Mouse (Mus musculus) myocyte (in vitro differentiated cells): Measurements from ENCODE around the gene 3300002I08Rik. TPM values are rescaled to one million over a fixed set of nuclear protein-coding genes. Genes with fewer than 3 reads are reported as not detected.
"Not testable (repeated sequence)": the region's sequence is repeated elsewhere in the genome, so short reads cannot be mapped to it uniquely, and the experiment has no call there.

Source experiments
- H3K27me3 ChIP-seq: one replicate; pipeline ENCODE4 v1.6.1; 2011; ENCODE audit not compliant: control insufficient read depth, insufficient read depth, insufficient read length
- H3K36me3 ChIP-seq: one replicate; pipeline ENCODE4 v1.6.1; 2011; ENCODE audit not compliant: control insufficient read depth, insufficient read depth
- H3K4me2 ChIP-seq: one replicate; pipeline ENCODE4 v1.6.1; 2011; ENCODE audit warnings: low read depth, control low read depth
- H3K4me3 ChIP-seq: one replicate; pipeline ENCODE4 v1.5.1; 2011; ENCODE audit warnings: mild to moderate bottlenecking, control low read depth, moderate library complexity
- H3K79me2 ChIP-seq: one replicate; pipeline ENCODE4 v1.6.1; 2011; ENCODE audit not compliant: control insufficient read depth, insufficient read depth
- H3ac ChIP-seq: one replicate; pipeline ENCODE4 v1.6.1; 2011; ENCODE audit not compliant: control insufficient read depth, insufficient read length
- CEBPB ChIP-seq: IDR thresholded peaks from 2 replicates; pipeline ENCODE4 v1.6.1; 2011; ENCODE audit warnings: mild to moderate bottlenecking, moderate library complexity; ENCODE audit not compliant: poor library complexity, insufficient read depth, severe bottlenecking
- E2F4 ChIP-seq: IDR thresholded peaks from one replicate; pipeline ENCODE4 v1.6.1; 2011; ENCODE audit warnings: mild to moderate bottlenecking, control low read depth, moderate library complexity; ENCODE audit not compliant: insufficient read depth
- MAX ChIP-seq: IDR thresholded peaks from one replicate; pipeline ENCODE4 v1.6.1; 2011; ENCODE audit warnings: low read depth, mild to moderate bottlenecking, control low read depth
- MYOD1 ChIP-seq, 3 experiments: IDR thresholded peaks; one replicate each; pipeline ENCODE4 v1.6.1; 2011; ENCODE audit warnings: control low read depth in 2 of 3, low read depth in 2 of 3, mild to moderate bottlenecking in 2 of 3, moderate library complexity in 1 of 3; ENCODE audit not compliant: insufficient read length in 2 of 3, control insufficient read depth in 1 of 3
- MYOG ChIP-seq, 3 experiments: IDR thresholded peaks; one replicate each; pipeline ENCODE4 v1.6.1; 2011; ENCODE audit warnings: control low read depth in 2 of 3, low read depth in 2 of 3, mild to moderate bottlenecking in 2 of 3; ENCODE audit not compliant: insufficient read length in 2 of 3, control insufficient read depth in 1 of 3, insufficient read depth in 1 of 3
- POLR2A ChIP-seq: IDR thresholded peaks from one replicate; pipeline ENCODE4 v1.6.1; 2011; ENCODE audit warnings: low read depth, mild to moderate bottlenecking, control low read depth, moderate library complexity; ENCODE audit not compliant: insufficient read length
- POLR2AphosphoS2 ChIP-seq: IDR thresholded peaks from one replicate; pipeline ENCODE4 v1.6.1; 2011; ENCODE audit warnings: low read depth, control low read depth; ENCODE audit not compliant: insufficient read length
- REST ChIP-seq: IDR thresholded peaks from one replicate; pipeline ENCODE4 v1.6.1; 2011; ENCODE audit warnings: mild to moderate bottlenecking, control low read depth, moderate library complexity; ENCODE audit not compliant: insufficient read depth, insufficient read length
- SRF ChIP-seq: IDR thresholded peaks from one replicate; pipeline ENCODE4 v1.6.1; 2011; ENCODE audit warnings: low read depth; ENCODE audit not compliant: control insufficient read depth, insufficient read length
- TCF12 ChIP-seq: IDR thresholded peaks from one replicate; pipeline ENCODE4 v1.6.1; 2011; ENCODE audit warnings: mild to moderate bottlenecking, control low read depth; ENCODE audit not compliant: poor library complexity, insufficient read depth, severe bottlenecking
- TCF3 ChIP-seq: IDR thresholded peaks from one replicate; pipeline ENCODE4 v1.6.1; 2011; ENCODE audit warnings: low read depth, control low read depth; ENCODE audit not compliant: insufficient read length
- USF1 ChIP-seq: IDR thresholded peaks from one replicate; pipeline ENCODE4 v1.6.1; 2011; ENCODE audit warnings: low read depth, mild to moderate bottlenecking, control low read depth, moderate library complexity
- polyA plus RNA-seq: library from polyadenylated mRNA; unstranded; fragments of >200 nt; fragmentation: generic; extraction: Trizol; gene quantifications from one replicate; pipeline ENCODE4 v1.2.1, GENCODE M21; 2012; ENCODE audit warnings: missing spikeins

3300002I08Rik gene
- polyA plus RNA-seq, 1 experiment = 1.1 TPM

GRCm38 (mm10) chr2:150323402-150323801 is 39.2 kb downstream of the 3300002I08Rik start, which contains the start of gene Gm10130:
Gene Gm10130, plus strand, starts transcription at chr2:150323702.
- H3K4me2 ChIP-seq = no peak within 1 kb of the TSS
- H3K36me3 ChIP-seq = peaks cover 13% of the 10 kb centered on the region
- peaks cover 8% of the 10 kb centered on the region for H3K79me2 ChIP-seq
- no peaks in the 10 kb centered on the region for H3K27me3 ChIP-seq
- H3K4me3 ChIP-seq = no peak within 1 kb of the TSS
- no peak within 1 kb of the TSS for H3ac ChIP-seq
- TF ChIP-seq TCF3 = no peak
- no peak for TF ChIP-seq TCF12
- no peak for TF ChIP-seq MYOG (IDR thresholded peaks at IDR 0.05; ENCODE audit: control insufficient read depth in 1 of 3, insufficient read depth in 1 of 3, insufficient read length in 2 of 3, low read depth in 2 of 3)
- no peak for TF ChIP-seq POLR2AphosphoS2
- TF ChIP-seq SRF = no peak
- no peak for TF ChIP-seq E2F4
- TF ChIP-seq CEBPB = no peak
- no peak for TF ChIP-seq POLR2A
- TF ChIP-seq MYOD1 (IDR thresholded peaks at IDR 0.05; ENCODE audit: control insufficient read depth in 1 of 3, insufficient read length in 2 of 3, low read depth in 2 of 3) = no peak
- TF ChIP-seq MAX = no peak
- no peak for TF ChIP-seq REST
- no peak for TF ChIP-seq USF1

- peaks cover 1% of the 10 kb centered on the region for H3K36me3 ChIP-seq
- no peak overlapping the region for H3ac ChIP-seq
- TF ChIP-seq MYOD1 (IDR thresholded peaks at IDR 0.05; ENCODE audit: control insufficient read depth in 1 of 3, insufficient read length in 2 of 3, low read depth in 2 of 3) (no peak), POLR2AphosphoS2 (no peak), TCF12 (no peak), POLR2A (no peak), SRF (no peak), USF1 (no peak), TCF3 (no peak), REST (no peak), E2F4 (no peak), MYOG (IDR thresholded peaks at IDR 0.05; ENCODE audit: control insufficient read depth in 1 of 3, insufficient read depth in 1 of 3, insufficient read length in 2 of 3, low read depth in 2 of 3) (no peak), CEBPB (no peak), MAX (no peak)
Observed at GRCm38 (mm10) chr2:150318973-150319372, 43.6 kb downstream of the 3300002I08Rik start.

GRCm38 (mm10) chr2:150316140-150316539 is 46.4 kb downstream of the 3300002I08Rik start:
- no peaks in the 10 kb centered on the region for H3K27me3 ChIP-seq
- no peak overlapping the region for H3K4me3 ChIP-seq
- no peak overlapping the region for H3ac ChIP-seq
- no peak for TF ChIP-seq MYOD1 (IDR thresholded peaks at IDR 0.05; ENCODE audit: control insufficient read depth in 1 of 3, insufficient read length in 2 of 3, low read depth in 2 of 3)
- no peak for TF ChIP-seq POLR2A
- TF ChIP-seq TCF3 = no peak
- no peak for TF ChIP-seq REST
- no peak for TF ChIP-seq CEBPB
- TF ChIP-seq SRF = no peak
- no peak for TF ChIP-seq USF1
- no peak for TF ChIP-seq TCF12
- no peak for TF ChIP-seq POLR2AphosphoS2
- TF ChIP-seq MAX = no peak
- TF ChIP-seq MYOG (IDR thresholded peaks at IDR 0.05; ENCODE audit: control insufficient read depth in 1 of 3, insufficient read depth in 1 of 3, insufficient read length in 2 of 3, low read depth in 2 of 3) = no peak
- no peak for TF ChIP-seq E2F4
- peaks cover 8% of the 10 kb centered on the region for H3K79me2 ChIP-seq
- no peaks in the 10 kb centered on the region for H3K36me3 ChIP-seq
- H3K4me2 ChIP-seq = no peak overlapping the region

More at GRCm38 (mm10) chr2:150318973-150319372, 43.6 kb downstream of the 3300002I08Rik start:
- H3K4me2 ChIP-seq = no peak overlapping the region
- no peak overlapping the region for H3K4me3 ChIP-seq
- peaks cover 8% of the 10 kb centered on the region for H3K79me2 ChIP-seq
- H3K27me3 ChIP-seq = no peaks in the 10 kb centered on the region

- peak; percentile 56 for TF ChIP-seq POLR2A
- TF ChIP-seq MAX = peak; percentile 86
- peak; percentile 73 for TF ChIP-seq E2F4
- peak; percentile 48 for TF ChIP-seq USF1
- H3K4me2 ChIP-seq = peak overlapping the region; percentile 94
- not testable (repeated sequence) for H3K79me2 ChIP-seq, H3ac ChIP-seq, H3K36me3 ChIP-seq, H3K27me3 ChIP-seq
- peak overlapping the region; percentile 37 for H3K4me3 ChIP-seq
Observed at GRCm38 (mm10) chr2:150310952-150311884, 51.3 kb downstream of the 3300002I08Rik start.
